Mouse (Mus musculus): ENCODE measurements around the gene Trmt1.

Gene Trmt1

GRCm38 (mm10) chr8:84711312-84711711, 25.2 kb downstream of the Trmt1 start:
- DNase-seq: no peak

- DNase-seq: no peak
Observed at GRCm38 (mm10) chr8:84711933-84712758, 26.0 kb downstream of the Trmt1 start.

GRCm38 (mm10) chr8:84712759-84713120, 26.6 kb downstream of the Trmt1 start:
- DNase-seq: no peak

- no peak for DNase-seq
Observed at GRCm38 (mm10) chr8:84713381-84713780, 27.3 kb downstream of the Trmt1 start.

GRCm38 (mm10) chr8:84714161-84714560, 28.1 kb downstream of the Trmt1 start:
- no peak for DNase-seq

GRCm38 (mm10) chr8:84715893-84716468, 29.9 kb downstream of the Trmt1 start:
- DNase-seq: no peak

- no peak for DNase-seq
Observed at GRCm38 (mm10) chr8:84716790-84717189, 30.7 kb downstream of the Trmt1 start.

GRCm38 (mm10) chr8:84718476-84718875, 32.4 kb downstream of the Trmt1 start:
- no peak for DNase-seq

- DNase-seq: no peak
Observed at GRCm38 (mm10) chr8:84718959-84719690, 33.0 kb downstream of the Trmt1 start.

- DNase-seq: no peak
Observed at GRCm38 (mm10) chr8:84722530-84722849, 36.4 kb downstream of the Trmt1 start.

GRCm38 (mm10) chr8:84722850-84723570, 36.9 kb downstream of the Trmt1 start, which contains the start of gene G430095P16Rik:
TSS of gene G430095P16Rik (plus strand) at chr8:84723007.
- peak; percentile 94 for DNase-seq

GRCm38 (mm10) chr8:84723571-84723900, 37.4 kb downstream of the Trmt1 start:
- peak; percentile 91 for DNase-seq

GRCm38 (mm10) chr8:84724683-84725082, 38.6 kb downstream of the Trmt1 start:
- peak; percentile 71 for DNase-seq

GRCm38 (mm10) chr8:84725246-84725940, 39.3 kb downstream of the Trmt1 start:
- no peak for DNase-seq

- DNase-seq: peak; percentile 52
Observed at GRCm38 (mm10) chr8:84725941-84726259, 39.8 kb downstream of the Trmt1 start.

GRCm38 (mm10) chr8:84728474-84728873, 42.4 kb downstream of the Trmt1 start:
- no peak for DNase-seq

- peak; percentile 45 for DNase-seq
Observed at GRCm38 (mm10) chr8:84729921-84730362, 43.8 kb downstream of the Trmt1 start.

- DNase-seq: peak; percentile 97
Observed at GRCm38 (mm10) chr8:84730541-84731370, 44.6 kb downstream of the Trmt1 start.

- DNase-seq: no peak
Observed at GRCm38 (mm10) chr8:84731371-84732177, 45.5 kb downstream of the Trmt1 start.

- DNase-seq: no peak
Observed at GRCm38 (mm10) chr8:84732545-84732944, 46.4 kb downstream of the Trmt1 start.

- DNase-seq: no peak
Observed at GRCm38 (mm10) chr8:84732996-84733395, 46.9 kb downstream of the Trmt1 start.

Data from liver (tissue).